Mouse (Mus musculus) kidney, adult 2 months (tissue): ENCODE results near the gene Ccdc175.

ENCODE experiments used
- CTCF ChIP-seq: fragments of 200-500 bp; conservative IDR thresholded peaks from 2 replicates; pipeline ENCODE4 v1.5.1; 2011; ENCODE audit warnings: low read depth, mild to moderate bottlenecking, control low read depth, low read length, moderate library complexity, mixed read lengths; ENCODE audit not compliant: insufficient read depth, insufficient read length
- POLR2A ChIP-seq: fragments of 200-500 bp; IDR thresholded peaks from one replicate; pipeline ENCODE4 v1.6.1; 2011; ENCODE audit warnings: low read depth, low read length, control low read depth

DNA sequence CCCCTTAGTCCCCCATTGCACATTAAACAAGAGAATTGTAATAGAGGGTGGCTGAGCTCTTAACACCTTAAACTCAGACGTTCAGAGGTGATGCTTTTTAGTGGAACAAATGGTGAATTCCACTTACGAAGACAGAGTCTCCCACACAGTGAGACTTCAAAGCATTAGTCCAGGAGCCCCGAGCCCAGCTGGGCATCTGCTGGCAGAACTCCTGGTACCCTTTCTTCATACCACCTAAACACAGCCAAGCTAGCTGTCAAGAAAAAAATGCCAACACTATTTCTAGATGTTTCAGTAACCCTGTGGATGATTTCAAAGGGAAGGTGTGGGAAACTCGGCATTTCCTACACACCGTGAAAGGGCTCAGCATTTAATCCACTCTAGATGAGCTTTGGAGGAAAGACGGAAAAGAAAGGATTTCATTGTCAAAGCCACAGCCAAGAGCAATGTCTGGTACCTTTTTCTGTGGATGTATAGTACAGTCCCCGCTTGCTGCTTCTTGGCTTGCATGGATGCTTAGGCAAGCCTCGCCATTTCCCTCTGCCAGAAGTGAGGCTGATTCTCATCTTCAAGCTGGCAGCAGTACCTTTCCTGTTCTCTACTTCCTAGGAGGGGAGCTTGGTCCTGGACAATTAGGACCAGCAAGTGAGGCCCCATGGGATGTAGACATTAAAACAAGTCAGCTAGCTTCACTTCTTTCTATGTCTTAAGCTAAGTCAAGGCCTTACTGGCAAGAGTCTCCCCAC lies 44.8 kb upstream of the Ccdc175 start:
- TF ChIP-seq CTCF, result no peak
- no peak for TF ChIP-seq POLR2A
